Mouse (Mus musculus): ENCODE measurements around the gene Fndc5. TPM values are rescaled to one million over a fixed set of nuclear protein-coding genes. Genes with fewer than 3 reads are reported as not detected.
A peak's percentile ranks its signal among the peaks of the same experiment; 100 is the strongest.

The Fndc5 gene
- polyA plus RNA-seq, 1 experiment from 2014 or later, result 3.3 TPM

GRCm38 (mm10) chr4:129179560-129179959 is 42.8 kb downstream of the Fndc5 start:
- H3K4me1 ChIP-seq, result no peaks in the 10 kb centered on the region
- DNase-seq (ENCODE audit: low spot score), result no peak
- no peak overlapping the region for H3K27ac ChIP-seq
- no peaks in the 10 kb centered on the region for H3K9me3 ChIP-seq
- WGBS, result 83% methylated on average over 1 of the region's 1 CpGs
- H3K4me3 ChIP-seq, result no peak overlapping the region
- peaks cover 80% of the 10 kb centered on the region for H3K36me3 ChIP-seq
- H3K27me3 ChIP-seq (ENCODE audit: insufficient read depth, poor library complexity, severe bottlenecking), result no peaks in the 10 kb centered on the region

GRCm38 (mm10) chr4:129188041-129188659 is 51.4 kb downstream of the Fndc5 start:
- 49% methylated on average over 5 of the region's 5 CpGs for WGBS
- H3K27ac ChIP-seq, result peak overlapping the region; percentile 97
- peak overlapping the region; percentile 99 for H3K4me3 ChIP-seq
- no peaks in the 10 kb centered on the region for H3K9me3 ChIP-seq
- H3K36me3 ChIP-seq, result peaks cover 18% of the 10 kb centered on the region; the same call in 1 of the 2 replicates
- no peaks in the 10 kb centered on the region for H3K27me3 ChIP-seq (ENCODE audit: insufficient read depth, poor library complexity, severe bottlenecking)
- peaks cover 27% of the 10 kb centered on the region for H3K4me1 ChIP-seq
- no peak for DNase-seq (ENCODE audit: low spot score)

GRCm38 (mm10) chr4:129188803-129189541 is 52.2 kb downstream of the Fndc5 start:
- H3K27me3 ChIP-seq (ENCODE audit: insufficient read depth, poor library complexity, severe bottlenecking), result no peaks in the 10 kb centered on the region
- peak overlapping the region; percentile 99 for H3K4me3 ChIP-seq
- DNase-seq (ENCODE audit: low spot score), result peak; percentile 81
- peak overlapping the region; percentile 97 for H3K27ac ChIP-seq
- H3K36me3 ChIP-seq, result peaks cover 22% of the 10 kb centered on the region; the same call in 1 of the 2 replicates
- H3K9me3 ChIP-seq, result no peaks in the 10 kb centered on the region
- WGBS, result under 1% methylated on average over 58 of the region's 74 CpGs
- peaks cover 27% of the 10 kb centered on the region for H3K4me1 ChIP-seq

- under 1% methylated on average over 58 of the region's 58 CpGs for WGBS
- peak; percentile 98 for DNase-seq (ENCODE audit: low spot score)
- Histone ChIP-seq H3K36me3 (peaks cover 19% of the 10 kb centered on the region; the same call in 1 of the 2 replicates), H3K27ac (peak within 1 kb of the TSS; percentile 97), H3K27me3 (ENCODE audit: insufficient read depth, poor library complexity, severe bottlenecking) (no peaks in the 10 kb centered on the region), H3K9me3 (no peaks in the 10 kb centered on the region), H3K4me1 (peaks cover 27% of the 10 kb centered on the region), H3K4me3 (peak within 1 kb of the TSS; percentile 99)
Measured at GRCm38 (mm10) chr4:129189542-129190519, 53.0 kb downstream of the Fndc5 start, which contains the start of the genes S100pbp and Yars. Gene S100pbp (minus strand): TSS chr4:129189727. Gene Yars (plus strand): TSS chr4:129189760.

- Histone ChIP-seq H3K4me3 (peak overlapping the region; percentile 99), H3K27me3 (ENCODE audit: insufficient read depth, poor library complexity, severe bottlenecking) (no peaks in the 10 kb centered on the region), H3K9me3 (no peaks in the 10 kb centered on the region), H3K27ac (peak overlapping the region; percentile 90; the same call in 1 of the 2 replicates), H3K36me3 (peaks cover 19% of the 10 kb centered on the region; the same call in 1 of the 2 replicates), H3K4me1 (peaks cover 27% of the 10 kb centered on the region)
- DNase-seq (ENCODE audit: low spot score), result no peak
- WGBS, result 8% methylated on average over 12 of the region's 12 CpGs
Measured at GRCm38 (mm10) chr4:129190538-129190937, 53.7 kb downstream of the Fndc5 start.

- Histone ChIP-seq H3K27me3 (ENCODE audit: insufficient read depth, poor library complexity, severe bottlenecking) (no peaks in the 10 kb centered on the region), H3K4me1 (peaks cover 27% of the 10 kb centered on the region), H3K4me3 (no peak overlapping the region), H3K9me3 (no peaks in the 10 kb centered on the region), H3K36me3 (peaks cover 25% of the 10 kb centered on the region), H3K27ac (no peak overlapping the region)
- WGBS, result 76% methylated on average over 5 of the region's 5 CpGs
- DNase-seq (ENCODE audit: low spot score), result no peak
Measured at GRCm38 (mm10) chr4:129191691-129192090, 54.9 kb downstream of the Fndc5 start.

Other genes with a start within 250 kb of the Fndc5 start
- 4.0 and 4.7 TPM in 2 replicates for gene Azin2, start 174.6 kb upstream of the Fndc5 start, polyA plus RNA-seq (2016; fragmentation: Nextera tagmentation; extraction: Ambion mirVana)
- 189 and 215 TPM in 2 replicates for gene Ak2, start 145.0 kb upstream of the Fndc5 start, polyA plus RNA-seq (2016; fragmentation: Nextera tagmentation; extraction: Ambion mirVana)
- 5.3 and 6.8 TPM in 2 replicates for gene Rnf19b, start 78.7 kb upstream of the Fndc5 start, polyA plus RNA-seq (2016; fragmentation: Nextera tagmentation; extraction: Ambion mirVana)
- 1.1 and 5.6 TPM in 2 replicates for gene Tmem54, start 31.5 kb upstream of the Fndc5 start, polyA plus RNA-seq (2016; fragmentation: Nextera tagmentation; extraction: Ambion mirVana)
- 1.4 TPM in 1 of 2 replicates, not detected in the other for gene Hpca, start 15.0 kb upstream of the Fndc5 start, polyA plus RNA-seq (2016; fragmentation: Nextera tagmentation; extraction: Ambion mirVana)
- 19.9 and 20.1 TPM in 2 replicates for gene S100pbp, start 52.7 kb downstream of the Fndc5 start, polyA plus RNA-seq (2016; fragmentation: Nextera tagmentation; extraction: Ambion mirVana)
- 75.8 and 84.8 TPM in 2 replicates for gene Yars, start 52.8 kb downstream of the Fndc5 start, polyA plus RNA-seq (2016; fragmentation: Nextera tagmentation; extraction: Ambion mirVana)
- 1.1 and 2.7 TPM in 2 replicates for gene C77080, start 124.4 kb downstream of the Fndc5 start, polyA plus RNA-seq (2016; fragmentation: Nextera tagmentation; extraction: Ambion mirVana)
- gene Sync, start 150.6 kb downstream of the Fndc5 start, polyA plus RNA-seq (2016; fragmentation: Nextera tagmentation; extraction: Ambion mirVana), result 0.42 and 1.2 TPM in 2 replicates
- 329 and 377 TPM in 2 replicates for gene Rbbp4, start 198.4 kb downstream of the Fndc5 start, polyA plus RNA-seq (2016; fragmentation: Nextera tagmentation; extraction: Ambion mirVana)
- gene Zbtb8os, start 198.7 kb downstream of the Fndc5 start, polyA plus RNA-seq (2016; fragmentation: Nextera tagmentation; extraction: Ambion mirVana), result 50.0 and 58.8 TPM in 2 replicates
- gene Zbtb8a, start 241.1 kb downstream of the Fndc5 start, polyA plus RNA-seq (2016; fragmentation: Nextera tagmentation; extraction: Ambion mirVana), result 7.5 and 9.3 TPM in 2 replicates